Mouse (Mus musculus) skeletal muscle tissue, adult 2 months (tissue): ENCODE data around the gene Kcnk10.
"Not testable (repeated sequence)": the region's sequence is repeated elsewhere in the genome, so short reads cannot be mapped to it uniquely, and the experiment has no call there.

Experiments used
- DNase-seq: peaks from one replicate; pipeline ENCODE4 v3.0.0-alpha.2; 2012; ENCODE audit warnings: low read depth, low spot score

Gene Kcnk10

DNA sequence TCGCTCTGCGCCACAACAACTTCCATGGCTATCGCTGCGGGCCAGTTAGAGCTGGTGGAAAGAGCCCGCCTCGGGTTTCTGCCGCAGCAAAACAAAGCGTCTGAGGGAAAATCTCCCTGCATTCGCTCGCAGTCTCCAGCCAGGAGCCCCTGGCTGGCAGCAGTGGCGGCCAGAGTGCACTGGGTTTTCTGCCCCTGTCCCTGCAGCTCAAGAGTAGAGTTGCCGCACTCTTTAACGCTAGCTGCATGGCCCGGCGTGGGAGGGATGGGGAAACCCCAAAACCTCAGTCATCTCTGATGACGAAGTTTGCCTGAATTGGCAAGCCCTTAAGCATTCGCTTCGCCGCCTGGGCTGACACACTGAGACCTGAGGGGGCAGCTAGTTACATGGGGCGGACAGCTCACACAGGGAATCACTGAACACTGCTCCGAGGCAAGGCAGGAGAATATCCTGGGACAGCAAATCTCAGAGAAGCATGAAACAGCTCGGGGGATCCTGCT lies at the start of gene Kcnk10:
TSS of gene Kcnk10 (minus strand) at position 450 of the 500 bp plus-strand sequence.
- no peak for DNase-seq

DNA sequence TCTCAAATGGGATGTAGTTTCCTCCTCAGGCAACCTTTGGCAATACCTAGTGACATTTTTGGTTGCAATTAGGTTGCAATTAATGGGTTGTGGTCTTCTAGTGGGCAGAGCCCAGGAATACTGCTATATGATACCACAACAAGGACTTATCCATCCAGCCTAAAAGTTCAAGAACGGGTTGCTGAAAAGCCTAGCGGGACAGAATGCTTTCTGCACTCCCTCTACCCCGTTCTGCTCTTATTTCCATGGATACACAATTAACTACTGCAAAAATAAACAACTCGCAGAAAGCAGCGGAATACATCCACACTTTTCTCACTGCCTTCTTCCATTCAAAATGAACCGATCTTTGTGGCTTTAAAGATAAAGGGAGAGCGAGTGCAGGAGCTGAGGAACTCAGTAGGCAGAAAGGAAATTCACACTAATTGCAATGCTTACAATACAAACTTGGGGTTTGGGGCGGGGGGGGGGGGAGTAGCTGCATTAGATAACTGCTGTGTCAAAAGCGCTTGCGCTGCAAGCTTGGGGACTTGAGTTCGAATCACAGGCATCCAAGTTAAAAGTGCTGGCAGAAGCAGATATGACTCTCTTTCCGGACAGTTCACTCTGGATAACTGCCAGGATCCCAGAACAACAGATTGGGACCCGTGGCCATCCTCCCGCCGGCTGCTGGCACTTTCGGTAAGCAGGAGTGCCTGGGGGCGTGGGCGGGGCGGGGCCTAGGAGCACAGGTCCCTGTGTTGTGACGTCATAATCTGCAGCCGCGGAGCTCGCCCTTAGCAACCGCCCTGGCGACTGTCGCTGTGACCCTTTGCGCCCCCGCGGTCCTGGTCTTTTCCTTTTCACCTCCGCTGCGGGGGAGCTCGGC lies 49.5 kb upstream of the Kcnk10 start, which contains the start of gene Spata7:
TSS of gene Spata7 (plus strand) at position 766 of the 868 bp plus-strand sequence.
- peak; percentile 58 for DNase-seq

DNA sequence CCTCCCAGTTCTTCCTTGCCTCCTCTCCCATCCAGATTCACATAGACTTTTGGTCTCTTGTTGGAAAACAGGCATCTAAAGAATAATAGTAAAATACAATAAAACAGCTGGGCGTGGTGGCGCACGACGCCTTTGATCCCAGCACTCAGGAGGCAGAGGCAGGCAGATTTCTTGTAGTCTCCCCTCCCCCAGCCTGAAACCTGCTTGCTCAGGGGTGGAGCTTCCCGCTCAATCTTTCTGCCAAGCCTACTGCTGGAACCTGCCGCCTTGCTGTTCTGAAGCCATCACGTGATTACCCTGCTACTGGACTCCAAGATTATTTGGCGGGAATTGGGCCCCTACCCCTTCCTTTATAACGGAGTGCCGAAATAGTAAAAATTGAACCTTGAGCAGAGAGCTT lies 45.2 kb upstream of the Kcnk10 start:
- DNase-seq = not testable (repeated sequence)

DNA sequence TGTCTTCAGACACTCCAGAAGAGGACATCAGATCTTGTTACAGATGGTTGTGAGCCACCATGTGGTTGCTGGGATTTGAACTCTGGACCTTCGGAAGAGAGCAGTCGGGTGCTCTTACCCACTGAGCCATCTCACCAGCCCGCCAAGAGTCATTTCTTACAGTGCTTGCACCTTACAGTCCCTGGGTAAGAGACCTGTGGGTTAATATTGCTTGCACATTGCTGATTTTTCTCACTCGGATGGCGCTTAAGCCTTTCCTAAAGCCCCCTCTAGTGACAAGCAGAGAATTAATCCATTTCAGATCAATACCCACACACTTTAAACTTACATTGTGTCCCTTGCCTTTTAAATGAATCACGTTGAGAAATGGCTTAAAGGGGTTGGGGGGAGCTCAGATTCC lies 42.8 kb upstream of the Kcnk10 start:
- not testable (repeated sequence) for DNase-seq

DNA sequence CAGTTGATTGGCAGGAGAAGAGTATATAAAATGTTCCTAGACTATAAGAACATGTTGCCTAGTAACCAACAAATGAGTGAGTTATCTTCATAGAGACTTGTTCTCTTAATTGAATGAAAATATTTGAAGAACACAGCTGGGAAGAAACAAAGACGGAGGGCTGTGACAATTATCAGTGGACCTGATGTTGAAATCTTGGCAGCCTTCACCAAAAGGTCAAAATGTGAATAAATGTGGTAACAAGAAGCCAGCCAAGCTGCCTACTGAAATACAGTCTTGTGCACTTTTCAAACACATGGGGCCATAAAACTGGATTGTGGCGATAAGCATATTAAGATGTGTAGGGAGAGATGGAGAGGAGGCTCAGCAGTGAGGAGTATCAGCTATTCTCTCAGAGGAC lies 41.4 kb upstream of the Kcnk10 start:
- no peak for DNase-seq

DNA sequence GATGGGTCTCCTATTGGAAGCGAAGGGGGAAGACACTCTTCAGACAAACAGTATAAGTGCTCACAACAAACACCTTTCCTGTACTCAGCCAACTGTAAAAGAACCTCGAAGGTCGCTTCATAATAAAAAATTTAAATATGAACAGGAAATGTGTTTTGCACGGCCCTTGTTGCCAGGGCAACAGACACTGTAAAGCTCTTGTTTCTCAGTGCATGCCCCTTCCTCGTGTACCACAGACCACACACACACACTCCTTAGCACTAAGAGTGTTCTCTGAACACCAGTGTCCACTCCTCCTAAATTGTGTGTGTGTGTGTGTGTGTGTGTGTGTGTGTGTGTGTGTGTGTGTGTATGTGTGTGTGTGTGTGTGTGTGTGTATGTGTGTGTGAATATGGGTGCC lies 37.6 kb upstream of the Kcnk10 start:
- DNase-seq = no peak

DNA sequence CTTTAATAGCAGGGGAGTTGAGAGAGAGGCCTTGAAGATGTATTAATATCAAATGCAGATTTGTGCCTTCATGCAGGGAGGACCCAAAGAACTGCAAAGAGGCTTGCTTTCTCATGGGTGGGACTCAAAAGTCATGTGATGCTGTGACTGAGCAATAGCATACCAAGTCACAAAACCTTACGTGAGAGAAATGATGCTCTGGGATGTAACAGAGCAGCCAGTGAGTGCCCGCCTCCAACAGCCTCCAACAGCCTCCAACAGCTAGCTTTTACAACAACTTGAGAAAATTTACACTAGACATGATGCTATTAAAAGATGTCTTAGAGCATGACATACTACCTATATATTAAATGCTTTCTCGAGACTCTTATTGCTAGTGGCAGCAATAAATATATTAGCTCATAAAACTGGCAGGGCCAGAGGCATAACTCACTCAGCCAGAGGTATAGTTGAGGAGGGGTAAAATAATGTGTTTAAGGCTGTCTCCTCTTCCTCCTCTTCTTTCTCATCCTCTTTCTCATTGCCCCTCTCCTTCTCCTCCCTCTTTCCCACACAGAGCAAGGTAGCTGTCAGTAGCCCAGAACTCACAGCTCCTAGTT lies 36.9 kb upstream of the Kcnk10 start:
- DNase-seq = no peak

DNA sequence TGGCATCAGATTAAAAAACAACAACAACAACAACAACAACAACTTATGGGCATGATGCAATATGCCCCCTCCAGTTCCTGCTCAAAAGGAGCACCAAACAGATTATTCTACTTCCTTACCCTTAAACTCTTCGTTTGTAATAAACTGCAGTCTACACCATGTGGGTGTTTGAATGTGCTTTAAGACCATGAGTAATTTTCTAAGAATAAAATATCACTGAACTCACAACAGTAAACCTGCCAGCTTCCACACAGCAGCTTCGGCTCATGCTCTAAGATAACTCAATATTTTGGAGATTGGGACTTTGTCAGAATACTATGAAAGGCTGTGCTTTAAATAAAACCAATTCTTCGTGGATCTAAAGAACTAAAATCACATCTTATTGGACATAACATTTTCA lies 32.2 kb upstream of the Kcnk10 start:
- DNase-seq = no peak

DNA sequence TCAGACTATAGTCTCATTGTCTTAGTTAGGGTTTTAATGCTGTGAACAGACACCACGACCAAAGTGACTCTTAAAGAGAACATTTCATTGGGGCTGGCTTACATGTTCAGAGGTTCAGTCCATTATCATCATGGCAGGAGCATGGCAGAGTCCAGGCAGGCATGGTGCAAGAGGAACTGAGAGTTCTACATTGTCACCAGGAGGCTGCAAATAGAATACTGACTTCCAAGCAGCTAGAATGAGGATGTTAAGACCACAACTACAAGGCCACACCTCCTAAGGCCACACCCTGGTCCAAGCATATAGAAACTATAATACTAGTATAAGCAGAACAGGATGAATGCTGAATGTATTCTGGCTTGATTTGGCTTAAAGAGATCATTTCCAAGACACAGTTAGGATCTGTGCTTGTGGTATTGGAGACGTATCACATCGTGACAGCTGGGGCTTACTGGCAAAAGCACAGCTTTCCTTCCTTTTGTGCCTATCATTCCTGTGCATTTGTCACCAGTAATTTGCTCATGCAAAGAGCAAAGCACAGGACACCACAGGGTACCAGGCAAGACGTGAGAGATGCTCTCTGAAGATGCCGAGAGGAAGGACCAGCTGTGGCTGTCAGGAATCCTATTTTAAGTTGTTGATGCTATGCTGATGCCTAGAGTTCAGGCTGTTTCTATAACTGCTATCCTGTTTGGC lies 28.6 kb upstream of the Kcnk10 start:
- DNase-seq = no peak

DNA sequence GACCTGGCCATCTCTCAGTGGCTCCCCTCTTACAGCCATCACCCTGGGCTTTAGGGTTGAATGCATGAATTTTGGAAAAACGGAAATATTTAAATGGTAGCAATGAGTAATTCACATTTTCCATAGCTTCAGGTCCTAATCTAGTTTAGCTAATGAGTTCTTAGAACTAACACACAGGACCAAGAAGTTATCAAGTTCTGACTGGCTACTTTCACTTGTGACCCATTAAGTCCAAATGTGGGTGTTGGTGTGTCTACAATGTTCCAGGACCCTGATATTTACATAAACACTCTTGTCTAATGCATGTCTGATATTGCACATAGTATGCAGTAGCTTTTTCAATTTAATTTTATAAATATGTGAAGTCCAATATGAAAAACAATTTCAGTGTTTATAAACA lies 27.2 kb upstream of the Kcnk10 start:
- no peak for DNase-seq

DNA sequence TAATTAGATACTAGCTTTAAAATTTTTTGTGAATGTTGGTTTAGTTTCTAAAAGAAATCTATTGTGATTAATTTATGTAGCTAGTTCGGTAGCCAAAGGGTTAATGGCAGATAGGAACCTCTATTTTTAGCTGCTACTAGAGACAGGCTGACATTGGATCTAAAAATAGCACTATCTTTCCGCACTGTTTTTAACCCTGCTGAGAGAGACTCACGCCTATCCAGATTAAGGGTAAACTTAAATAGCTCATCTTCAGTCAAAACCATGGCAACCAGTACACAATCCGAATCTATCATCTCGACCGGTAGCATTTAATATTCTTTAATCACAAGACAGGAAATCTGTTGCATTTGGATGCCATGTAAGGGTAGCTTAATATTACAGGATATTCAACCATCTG lies 24.0 kb upstream of the Kcnk10 start:
- DNase-seq = peak; percentile 46

DNA sequence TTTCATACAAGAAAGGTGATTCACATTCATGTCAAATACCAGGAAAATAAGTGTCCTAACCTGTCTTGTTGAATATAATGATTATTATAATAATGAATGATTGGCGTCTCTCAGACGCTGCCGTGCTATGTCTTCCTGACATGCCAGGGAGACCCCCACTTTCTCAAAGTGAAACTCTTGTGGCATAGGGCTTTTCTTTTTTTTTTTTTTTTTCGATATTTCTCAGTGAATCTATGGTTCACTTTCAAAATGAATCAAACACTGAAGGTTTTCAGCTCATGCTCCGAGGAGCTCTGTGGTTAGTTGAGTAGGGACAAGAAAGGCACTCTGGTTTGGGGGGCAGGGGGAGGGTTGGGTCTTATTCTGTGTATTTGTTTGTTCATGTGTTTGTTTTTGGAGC lies 22.8 kb upstream of the Kcnk10 start:
- DNase-seq = no peak

DNA sequence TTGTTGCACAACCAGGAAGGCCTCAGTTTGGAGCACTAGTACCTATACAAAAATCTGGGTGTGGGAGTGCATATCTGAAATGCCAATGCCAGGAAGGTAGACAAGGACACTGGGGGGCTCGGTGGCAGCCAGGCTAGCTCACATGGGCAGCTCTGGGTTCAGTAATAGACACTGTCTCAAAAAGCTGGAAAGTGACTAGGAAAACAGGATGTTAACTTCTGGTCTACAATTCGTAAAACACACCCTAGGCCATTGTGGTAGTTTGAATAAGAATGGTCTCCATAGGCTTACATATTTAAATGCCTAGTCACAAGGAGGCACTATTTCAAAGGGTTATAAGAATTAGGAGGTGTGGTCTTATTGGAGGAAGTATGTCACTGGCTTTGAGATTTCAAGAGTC lies 12.9 kb upstream of the Kcnk10 start:
- no peak for DNase-seq

DNA sequence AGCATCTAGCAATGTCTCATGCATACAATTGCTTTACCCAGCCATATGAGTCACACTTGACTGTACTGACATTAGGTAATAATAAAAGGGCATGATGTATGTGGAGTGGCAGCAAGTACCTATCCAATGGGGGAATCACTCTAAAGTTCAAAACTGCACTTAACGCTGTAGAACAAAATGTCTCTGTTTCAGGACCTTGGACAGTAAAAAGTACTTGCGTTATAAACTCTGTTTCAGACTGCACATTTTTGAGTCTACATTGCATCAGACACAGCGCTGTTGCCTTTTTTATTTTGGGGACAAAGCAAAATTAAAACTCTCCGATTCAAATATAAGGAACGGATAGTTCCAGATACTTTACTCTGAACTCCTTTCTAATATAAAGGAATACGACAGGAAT lies 10.5 kb upstream of the Kcnk10 start:
- no peak for DNase-seq

DNA sequence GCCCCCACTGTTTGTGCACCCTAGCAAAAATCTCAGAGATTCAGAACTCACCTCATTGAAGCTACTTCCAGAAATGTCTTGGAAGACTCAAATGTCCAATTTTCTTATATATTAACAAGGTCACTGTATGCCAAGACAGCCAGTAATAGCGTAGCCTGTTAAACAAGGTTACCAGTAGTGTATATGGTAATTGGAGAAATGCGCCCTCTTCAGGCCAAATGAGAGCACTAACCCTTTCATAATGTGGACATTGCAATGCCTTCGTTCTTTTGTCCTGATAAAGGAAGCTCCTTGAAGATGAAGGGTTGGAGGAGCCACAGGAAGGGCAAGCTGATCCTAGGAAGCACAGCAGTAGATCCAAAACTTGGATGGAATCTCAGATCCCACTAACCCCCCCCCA lies 7.2 kb upstream of the Kcnk10 start:
- DNase-seq = no peak

DNA sequence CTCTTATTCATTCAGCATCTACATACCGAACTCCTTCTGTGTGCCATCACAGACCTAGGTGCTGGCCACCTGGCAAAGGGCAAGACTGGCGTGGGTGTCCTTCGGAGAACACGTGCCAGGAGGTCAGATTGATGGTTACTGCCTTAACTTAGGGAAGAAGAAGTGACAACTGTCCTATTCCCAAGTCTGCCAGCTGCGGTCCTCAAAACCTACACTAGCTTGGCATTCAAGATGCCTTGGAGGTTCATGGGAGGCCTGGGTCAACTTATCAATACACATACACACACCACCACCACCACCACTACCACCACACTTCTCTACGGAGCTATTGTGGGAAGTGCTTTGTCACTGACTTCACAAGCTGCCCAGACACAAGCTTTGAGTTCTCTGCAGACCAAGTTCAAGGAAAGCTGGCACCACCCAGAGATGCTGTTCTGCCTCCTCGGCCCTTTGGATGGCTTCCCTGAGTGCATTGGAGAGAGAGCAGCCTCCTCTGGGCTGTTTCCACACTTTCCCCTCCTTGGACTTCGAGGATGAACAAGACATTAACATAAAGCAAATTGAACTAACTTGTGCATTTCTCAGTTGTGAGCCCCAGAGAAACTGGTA lies 2.1 kb downstream of the Kcnk10 start:
- no peak for DNase-seq

DNA sequence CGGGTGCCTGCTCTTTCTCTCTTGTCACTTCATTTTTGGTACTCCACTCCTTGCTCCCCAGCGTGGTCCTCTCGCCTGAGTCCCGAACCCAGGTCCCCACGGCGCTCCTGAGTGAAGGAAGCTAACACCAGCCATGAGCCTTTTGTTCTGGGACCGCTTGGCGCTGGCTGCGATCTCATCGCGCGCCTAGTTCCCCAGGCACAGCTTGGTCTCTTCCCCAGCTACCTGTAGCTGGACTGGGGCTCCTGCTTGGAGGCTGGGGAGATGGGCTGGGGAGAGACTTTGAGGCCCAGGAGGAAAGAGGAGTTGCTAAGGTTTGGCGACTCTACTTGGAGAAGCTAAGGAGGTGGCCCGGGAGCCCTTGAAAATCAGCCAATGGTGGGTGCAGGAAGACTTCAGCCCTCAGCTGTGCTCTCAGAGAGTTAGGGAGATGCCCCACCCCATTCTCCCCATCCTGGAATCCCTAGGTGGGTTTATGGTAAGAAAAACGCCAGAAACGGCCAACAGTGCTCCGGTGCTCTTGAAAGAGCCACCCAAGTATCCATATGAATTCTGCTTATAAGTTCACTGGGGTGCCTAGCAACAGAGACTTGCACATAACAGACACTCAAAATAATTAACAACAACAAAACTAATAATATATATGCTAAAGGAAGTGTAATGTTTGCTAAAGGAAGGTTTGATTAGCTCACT lies 2.8 kb downstream of the Kcnk10 start:
- DNase-seq = no peak

DNA sequence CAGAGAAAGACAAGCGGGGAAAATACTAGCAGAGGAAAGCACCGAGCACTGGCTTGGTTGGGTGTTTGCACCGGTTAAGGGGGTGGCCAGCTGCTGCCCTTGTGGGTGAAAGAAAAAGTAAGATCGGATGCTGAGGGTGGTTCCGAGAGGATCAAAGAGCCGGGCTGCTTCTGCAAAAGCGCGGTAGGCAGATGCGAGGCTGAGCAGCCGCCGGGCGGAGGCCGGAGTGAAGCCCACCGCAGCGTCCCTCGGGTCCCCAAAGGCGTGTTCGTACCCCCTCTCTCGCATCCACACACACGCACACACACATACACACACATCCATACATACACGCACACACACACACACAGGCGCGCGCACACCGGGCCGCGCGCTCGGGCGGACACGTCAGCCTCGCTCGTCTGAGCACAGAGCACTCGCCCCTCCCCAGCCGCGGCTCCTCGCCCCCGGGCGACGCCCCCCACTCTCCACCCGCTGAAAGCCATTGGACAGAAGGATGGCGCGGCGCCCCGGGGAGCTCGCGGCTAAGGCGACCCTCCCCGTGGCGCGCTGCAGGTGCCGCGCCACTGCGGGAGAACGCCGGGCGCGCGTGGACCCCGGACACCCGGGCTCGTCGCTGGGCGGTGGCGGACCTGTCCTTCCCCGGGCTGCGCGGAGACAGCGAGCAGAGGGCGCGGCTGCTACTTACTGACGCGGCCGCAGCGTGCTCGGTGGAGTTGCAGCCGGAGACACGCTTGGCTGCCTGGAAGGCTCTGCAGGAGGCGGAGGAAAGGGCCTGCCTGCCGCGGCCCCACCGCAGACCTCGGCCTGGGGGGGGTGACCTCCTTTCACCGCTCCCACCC lies 3.5 kb downstream of the Kcnk10 start:
- no peak for DNase-seq

DNA sequence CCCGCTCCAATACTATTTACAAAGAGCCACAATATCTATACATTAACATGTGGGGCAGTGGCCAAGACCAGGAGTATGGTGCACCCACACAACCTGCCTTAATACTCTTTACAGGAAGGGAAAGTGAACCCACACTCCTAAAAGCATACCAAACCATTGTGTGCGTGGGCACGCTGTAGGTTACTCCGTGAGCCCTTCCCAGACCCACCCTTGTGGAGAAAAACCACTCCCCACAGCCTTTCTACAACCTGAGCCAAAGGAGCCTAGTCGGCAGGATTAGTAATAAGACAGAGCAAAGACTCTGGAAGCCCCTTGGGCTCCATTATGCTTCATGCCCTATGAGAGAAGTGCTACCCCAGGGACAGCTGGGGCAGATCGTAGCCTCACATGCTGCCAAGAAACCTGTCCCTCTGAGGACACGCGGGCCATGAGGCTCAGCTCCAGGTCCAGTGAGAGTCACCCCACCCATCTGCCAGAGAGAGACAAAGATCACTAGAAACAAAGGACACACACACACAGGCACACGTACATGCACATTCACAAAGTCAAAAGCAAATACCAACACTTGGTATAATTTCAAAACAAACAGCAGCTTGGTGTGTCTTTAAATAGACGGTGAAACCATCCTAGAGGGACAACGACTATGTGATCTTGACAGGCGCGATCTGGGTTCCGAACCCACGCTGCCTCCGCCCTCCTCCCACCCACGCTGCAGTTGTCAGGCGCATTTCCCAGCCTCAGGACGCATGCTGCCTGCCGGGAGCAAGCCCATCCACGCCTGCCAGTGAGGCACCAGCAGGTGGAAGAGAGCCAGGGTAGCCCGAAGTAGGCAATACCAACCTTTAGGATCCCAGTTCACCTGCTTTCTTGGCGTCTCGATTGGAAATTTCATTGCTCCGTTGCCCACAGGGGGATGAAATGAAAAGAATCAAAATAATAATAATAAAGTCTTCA lies 4.5 kb downstream of the Kcnk10 start:
- DNase-seq = no peak
